Comparison of ENCODE assay signal across 20 mouse cellular contexts in genomic region chr6:88681026-88681425, GRCm38 (mm10). TPM values are rescaled to one million over a fixed set of nuclear protein-coding genes. Genes with fewer than 3 reads are reported as not detected.
"Had no signal": no experiment of that assay in that cellular context is flagged by ENCODE, and none has a peak within 500 bp of the region (broad histone marks: within the 10 kb centered on the region; RNA-seq: fewer than 3 reads in every experiment).

No protein-coding gene starts in this region.

- ATAC-seq: hindbrain, embryonic 16.5 days; inflammation-experienced regulatory T-cells, adult 6 months; intestine, embryonic 15.5 days; intestine, postnatal 0 days; liver, postnatal 0 days had no signal

- DNase-seq: gastrocnemius, adult 2 months; gastrocnemius, postnatal 10 days; gastrocnemius, postnatal 25 days; heart, adult 2 months; heart, postnatal 10 days; heart, postnatal 4 days; kidney, adult 18-20 months; kidney, adult 8-10 months; kidney, postnatal 10 days; kidney, postnatal 25 days; kidney, postnatal 4 days; liver; liver, embryonic 13.5 days; liver, postnatal 0 days had no signal

RNA-seq across cellular contexts. Expression of gene Kbtbd12, which starts 43.3 kb away (rescaled TPM):
- polyA plus RNA-seq: hindbrain, embryonic 10.5 days; hindbrain, embryonic 12.5 days; inflammation-experienced regulatory T-cells, adult 6 months had no signal
